Mouse (Mus musculus) hindbrain, embryonic 12.5 days (tissue): ENCODE measurements around the gene Mtss1l. TPM values are rescaled to one million over a fixed set of nuclear protein-coding genes. Genes with fewer than 3 reads are reported as not detected.

Source experiments
- ATAC-seq: fragments of 200-750 bp; cut with Nextera tagmentation; 2 replicates; pipeline ENCODE4 v1.8.0; 2017; ENCODE audit warnings: moderate TSS enrichment; ENCODE audit not compliant: low FRiP score
- H3K27ac ChIP-seq: fragments of 300-500 bp; sonication (generic); 2 replicates; pipeline ENCODE4 v1.5.1; 2016; ENCODE audit warnings: mild to moderate bottlenecking
- H3K27me3 ChIP-seq: fragments of 300-500 bp; sonication (generic); 2 replicates; pipeline ENCODE4 v1.6.1; 2016; ENCODE audit warnings: mild to moderate bottlenecking
- H3K36me3 ChIP-seq: fragments of 300-500 bp; sonication (generic); 2 replicates; pipeline ENCODE4 v1.6.1; 2016; ENCODE audit warnings: mild to moderate bottlenecking
- H3K4me1 ChIP-seq: fragments of 300-500 bp; sonication (generic); 2 replicates; pipeline ENCODE4 v1.6.1; 2016
- H3K4me2 ChIP-seq: fragments of 300-500 bp; sonication (generic); replicated peaks from 2 replicates; pipeline ENCODE4 v1.6.1; 2016; ENCODE audit warnings: mild to moderate bottlenecking
- H3K4me3 ChIP-seq: fragments of 300-500 bp; sonication (generic); 2 replicates; pipeline ENCODE4 v1.5.1; 2016; ENCODE audit warnings: mild to moderate bottlenecking
- H3K9ac ChIP-seq: fragments of 300-500 bp; sonication (generic); 2 replicates; pipeline ENCODE4 v1.6.1; 2016; ENCODE audit warnings: mild to moderate bottlenecking, moderate library complexity
- H3K9me3 ChIP-seq: fragments of 300-500 bp; sonication (generic); replicated peaks from 2 replicates; pipeline ENCODE4 v1.6.1; 2016; ENCODE audit warnings: mild to moderate bottlenecking
- WGBS: fragments of 180-500 bp; shearing (Covaris S2); methylation state at CpG from one replicate; pipeline ENCODE4 v1.1.7; 2016; 5-methylcytosine and 5-hydroxymethylcytosine counted together
- polyA plus RNA-seq: library from polyadenylated mRNA; unstranded; fragments of >200 nt; fragmentation: Nextera tagmentation; extraction: Ambion mirVana; gene quantifications from 2 replicates; pipeline ENCODE4 v1.2.1, GENCODE M21; 2016

Mtss1l gene
- polyA plus RNA-seq, 1 experiment from 2014 or later, result 23.3 TPM

DNA sequence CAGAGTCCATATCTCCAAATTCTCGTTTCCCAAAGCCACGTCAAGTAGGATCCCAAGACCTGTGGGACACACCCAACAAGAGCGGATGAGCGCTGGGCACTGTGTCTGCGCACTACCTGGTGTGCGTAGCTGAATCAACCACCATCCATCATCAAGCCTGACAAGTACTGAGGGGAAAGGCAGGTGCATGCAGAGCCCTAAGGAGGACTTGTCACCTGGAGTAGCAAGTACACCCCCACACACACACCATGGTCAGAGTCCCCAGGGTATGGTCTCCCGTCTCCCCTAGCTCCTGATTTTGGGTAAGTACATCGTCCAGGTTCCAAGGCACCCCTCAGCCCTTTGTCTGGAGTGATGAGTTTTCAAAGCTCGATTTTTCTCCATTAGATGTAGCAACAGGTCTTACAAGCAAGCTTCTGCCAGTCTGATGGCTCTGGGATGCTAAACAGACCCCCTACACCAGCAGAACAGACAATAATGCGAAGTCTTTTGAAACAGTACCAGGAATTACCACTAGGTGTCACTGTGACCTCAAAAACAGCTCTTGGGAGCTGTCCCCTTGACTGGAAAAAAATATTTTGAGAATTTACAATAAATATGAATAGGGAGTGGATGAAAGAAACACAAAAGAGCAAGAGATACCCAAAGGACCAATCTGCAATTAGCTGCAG lies 28.4 kb downstream of the Mtss1l start:
- H3K9ac ChIP-seq, result no peak overlapping the region
- H3K4me2 ChIP-seq, result no peak overlapping the region
- H3K27me3 ChIP-seq, result no peaks in the 10 kb centered on the region
- H3K27ac ChIP-seq, result no peak overlapping the region
- ATAC-seq, result 0 out of 2 replicates have a peak, but pooled peaks have one; percentile 38
- H3K9me3 ChIP-seq, result no peaks in the 10 kb centered on the region
- H3K36me3 ChIP-seq, result no peaks in the 10 kb centered on the region
- H3K4me3 ChIP-seq, result no peak overlapping the region
- 60% methylated on average over 10 of the region's 10 CpGs for WGBS
- H3K4me1 ChIP-seq, result no peaks in the 10 kb centered on the region

DNA sequence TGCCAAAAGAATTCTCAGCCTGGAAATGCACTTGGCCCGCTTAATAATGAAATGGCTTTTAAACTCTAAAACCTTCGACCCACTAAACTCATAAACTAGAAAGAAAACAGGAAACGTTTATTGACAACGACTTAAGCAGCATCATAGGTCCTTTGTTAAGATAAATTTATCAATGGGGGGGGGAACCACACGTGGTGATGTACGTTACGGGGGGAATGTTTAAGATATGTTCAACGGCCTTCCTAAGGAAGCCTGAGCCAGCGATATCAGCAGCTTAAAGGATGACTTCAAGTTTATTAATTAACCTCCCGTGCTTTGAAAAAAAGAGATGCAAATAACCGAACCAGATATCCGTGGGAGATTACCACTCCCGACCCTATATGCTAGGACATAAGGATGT lies 29.0 kb downstream of the Mtss1l start:
- no peaks in the 10 kb centered on the region for H3K36me3 ChIP-seq
- no peak overlapping the region for H3K9ac ChIP-seq
- WGBS, result 50% methylated on average over 13 of the region's 13 CpGs
- no peak overlapping the region for H3K4me3 ChIP-seq
- no peaks in the 10 kb centered on the region for H3K27me3 ChIP-seq
- ATAC-seq, result no peak
- peaks cover 6% of the 10 kb centered on the region for H3K4me1 ChIP-seq
- no peaks in the 10 kb centered on the region for H3K9me3 ChIP-seq
- H3K27ac ChIP-seq, result no peak overlapping the region
- H3K4me2 ChIP-seq, result no peak overlapping the region

GRCm38 (mm10) chr8:110751490-110751889 lies 30.2 kb downstream of the Mtss1l start:
- Histone ChIP-seq H3K4me1 (peaks cover 6% of the 10 kb centered on the region), H3K4me2 (no peak overlapping the region), H3K9me3 (no peaks in the 10 kb centered on the region), H3K36me3 (no peaks in the 10 kb centered on the region), H3K27me3 (no peaks in the 10 kb centered on the region), H3K4me3 (no peak overlapping the region), H3K9ac (no peak overlapping the region), H3K27ac (no peak overlapping the region)
- WGBS, result 84% methylated on average over 5 of the region's 5 CpGs
- ATAC-seq, result no peak

DNA sequence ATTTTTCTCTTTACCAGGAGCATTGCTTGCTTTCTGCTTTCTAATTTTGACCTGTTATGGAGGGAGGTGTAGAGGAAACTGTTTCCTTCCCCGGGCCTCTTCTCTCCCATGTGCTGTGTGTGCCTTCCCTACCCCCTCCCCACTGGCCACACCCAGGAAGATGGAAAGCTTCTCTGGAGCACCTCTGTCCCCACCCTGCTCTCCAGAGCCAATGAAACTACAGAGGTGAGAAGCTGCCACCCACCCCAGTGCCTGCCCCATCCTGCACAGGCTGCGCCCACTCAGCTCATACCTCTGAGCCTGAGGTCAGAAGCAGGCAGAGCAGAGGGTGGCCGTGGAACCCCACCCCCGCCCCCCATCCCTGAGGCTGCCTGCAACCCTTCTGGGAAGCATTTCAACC lies 33.4 kb downstream of the Mtss1l start:
- Histone ChIP-seq H3K36me3 (no peaks in the 10 kb centered on the region), H3K27ac (no peak overlapping the region), H3K9ac (no peak overlapping the region), H3K9me3 (no peaks in the 10 kb centered on the region), H3K4me2 (no peak overlapping the region), H3K4me3 (no peak overlapping the region), H3K4me1 (peaks cover 6% of the 10 kb centered on the region), H3K27me3 (no peaks in the 10 kb centered on the region)
- WGBS, result 52% methylated on average over 4 of the region's 4 CpGs
- ATAC-seq, result no peak

- WGBS, result 65% methylated on average over 15 of the region's 15 CpGs
- Histone ChIP-seq H3K27ac (no peak overlapping the region), H3K4me2 (no peak overlapping the region), H3K9me3 (no peaks in the 10 kb centered on the region), H3K27me3 (no peaks in the 10 kb centered on the region), H3K4me1 (peaks cover 6% of the 10 kb centered on the region), H3K9ac (no peak overlapping the region), H3K4me3 (no peak overlapping the region), H3K36me3 (no peaks in the 10 kb centered on the region)
- no peak for ATAC-seq
Measured at GRCm38 (mm10) chr8:110755511-110756170, 34.4 kb downstream of the Mtss1l start.

- H3K4me1 ChIP-seq, result peaks cover 6% of the 10 kb centered on the region
- no peak overlapping the region for H3K4me2 ChIP-seq
- no peaks in the 10 kb centered on the region for H3K36me3 ChIP-seq
- H3K27ac ChIP-seq, result no peak overlapping the region
- H3K27me3 ChIP-seq, result no peaks in the 10 kb centered on the region
- ATAC-seq, result no peak
- no peaks in the 10 kb centered on the region for H3K9me3 ChIP-seq
- no peak overlapping the region for H3K9ac ChIP-seq
- 85% methylated on average over 5 of the region's 5 CpGs for WGBS
- no peak overlapping the region for H3K4me3 ChIP-seq
Measured at GRCm38 (mm10) chr8:110756196-110756595, 34.9 kb downstream of the Mtss1l start.

GRCm38 (mm10) chr8:110760280-110760940 lies 39.1 kb downstream of the Mtss1l start:
- H3K36me3 ChIP-seq, result no peaks in the 10 kb centered on the region
- no peak for ATAC-seq
- H3K27me3 ChIP-seq, result no peaks in the 10 kb centered on the region
- H3K4me1 ChIP-seq, result no peaks in the 10 kb centered on the region
- 69% methylated on average over 7 of the region's 7 CpGs for WGBS
- no peak overlapping the region for H3K4me3 ChIP-seq
- H3K4me2 ChIP-seq, result no peak overlapping the region
- H3K9me3 ChIP-seq, result no peaks in the 10 kb centered on the region
- H3K27ac ChIP-seq, result no peak overlapping the region
- H3K9ac ChIP-seq, result no peak overlapping the region

DNA sequence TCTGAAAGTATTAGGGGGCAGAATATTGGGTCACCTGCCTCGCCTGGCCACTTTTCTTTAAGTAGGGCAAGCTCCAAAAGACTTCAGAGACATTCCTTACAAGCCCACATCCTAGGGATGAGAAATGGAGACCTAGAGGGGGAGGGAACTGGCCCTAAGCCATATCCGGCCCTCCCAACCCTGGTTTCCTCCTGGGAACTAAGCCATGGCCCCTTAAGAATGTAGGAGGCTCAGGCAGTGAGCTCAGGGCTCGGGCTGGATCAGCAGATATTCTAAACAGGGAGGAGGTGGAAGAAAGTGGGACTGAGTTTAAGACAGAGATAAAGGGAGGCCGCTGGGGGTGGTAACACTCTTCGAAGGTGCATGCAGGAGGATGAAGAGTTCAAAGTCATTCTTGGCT lies 39.9 kb downstream of the Mtss1l start:
- H3K36me3 ChIP-seq, result no peaks in the 10 kb centered on the region
- no peak overlapping the region for H3K27ac ChIP-seq
- no peaks in the 10 kb centered on the region for H3K27me3 ChIP-seq
- H3K4me3 ChIP-seq, result no peak overlapping the region
- no peak for ATAC-seq
- H3K9me3 ChIP-seq, result no peaks in the 10 kb centered on the region
- 66% methylated on average over 5 of the region's 5 CpGs for WGBS
- no peak overlapping the region for H3K4me2 ChIP-seq
- H3K9ac ChIP-seq, result no peak overlapping the region
- H3K4me1 ChIP-seq, result no peaks in the 10 kb centered on the region

- ATAC-seq, result no peak
- no peak overlapping the region for H3K27ac ChIP-seq
- no peaks in the 10 kb centered on the region for H3K4me1 ChIP-seq
- H3K9ac ChIP-seq, result no peak overlapping the region
- H3K27me3 ChIP-seq, result no peaks in the 10 kb centered on the region
- H3K4me2 ChIP-seq, result no peak overlapping the region
- H3K9me3 ChIP-seq, result no peaks in the 10 kb centered on the region
- no peak overlapping the region for H3K4me3 ChIP-seq
- 66% methylated on average over 6 of the region's 6 CpGs for WGBS
- H3K36me3 ChIP-seq, result no peaks in the 10 kb centered on the region
Measured at GRCm38 (mm10) chr8:110761988-110762387, 40.7 kb downstream of the Mtss1l start.

- Histone ChIP-seq H3K27me3 (no peaks in the 10 kb centered on the region), H3K4me2 (no peak overlapping the region), H3K9ac (no peak overlapping the region), H3K4me3 (no peak overlapping the region), H3K36me3 (no peaks in the 10 kb centered on the region), H3K27ac (no peak overlapping the region), H3K4me1 (no peaks in the 10 kb centered on the region), H3K9me3 (no peaks in the 10 kb centered on the region)
- 69% methylated on average over 3 of the region's 3 CpGs for WGBS
- ATAC-seq, result no peak
Measured at GRCm38 (mm10) chr8:110764671-110765070, 43.4 kb downstream of the Mtss1l start.

DNA sequence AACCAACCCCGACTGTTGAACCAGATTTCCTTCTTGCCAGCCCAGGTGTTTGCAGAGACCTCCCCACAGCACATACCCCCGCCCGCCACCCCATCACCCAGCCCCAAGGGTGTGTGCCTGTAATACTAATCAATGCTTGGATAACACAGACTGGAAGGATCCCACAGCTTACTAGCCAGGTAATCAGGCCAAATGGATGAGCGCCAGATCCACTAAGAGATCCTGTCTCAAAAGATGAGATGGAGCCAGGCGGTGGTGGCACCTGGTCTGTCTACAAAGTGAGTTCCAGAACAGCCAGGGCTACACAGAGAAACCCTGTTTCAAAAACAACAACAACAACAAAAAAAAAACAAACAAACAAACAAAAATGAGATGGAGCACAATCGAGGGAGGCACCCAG lies 46.0 kb downstream of the Mtss1l start:
- H3K4me2 ChIP-seq, result no peak overlapping the region
- H3K4me1 ChIP-seq, result no peaks in the 10 kb centered on the region
- no peak overlapping the region for H3K9ac ChIP-seq
- no peak for ATAC-seq
- no peaks in the 10 kb centered on the region for H3K9me3 ChIP-seq
- no peaks in the 10 kb centered on the region for H3K36me3 ChIP-seq
- no peak overlapping the region for H3K27ac ChIP-seq
- no peaks in the 10 kb centered on the region for H3K27me3 ChIP-seq
- no peak overlapping the region for H3K4me3 ChIP-seq
- WGBS, result 91% methylated on average over 6 of the region's 6 CpGs

- H3K27ac ChIP-seq, result no peak overlapping the region
- H3K4me2 ChIP-seq, result no peak overlapping the region
- no peaks in the 10 kb centered on the region for H3K9me3 ChIP-seq
- H3K9ac ChIP-seq, result no peak overlapping the region
- no peaks in the 10 kb centered on the region for H3K27me3 ChIP-seq
- no peak overlapping the region for H3K4me3 ChIP-seq
- no peaks in the 10 kb centered on the region for H3K36me3 ChIP-seq
- ATAC-seq, result no peak
- 77% methylated on average over 7 of the region's 7 CpGs for WGBS
- H3K4me1 ChIP-seq, result no peaks in the 10 kb centered on the region
Measured at GRCm38 (mm10) chr8:110772452-110772851, 51.2 kb downstream of the Mtss1l start.

- no peaks in the 10 kb centered on the region for H3K36me3 ChIP-seq
- H3K27me3 ChIP-seq, result no peaks in the 10 kb centered on the region
- no peak overlapping the region for H3K9ac ChIP-seq
- H3K4me3 ChIP-seq, result no peak overlapping the region
- no peak overlapping the region for H3K27ac ChIP-seq
- H3K4me2 ChIP-seq, result no peak overlapping the region
- no peak for ATAC-seq
- H3K9me3 ChIP-seq, result no peaks in the 10 kb centered on the region
- 73% methylated on average over 3 of the region's 3 CpGs for WGBS
- no peaks in the 10 kb centered on the region for H3K4me1 ChIP-seq
Measured at GRCm38 (mm10) chr8:110774047-110774446, 52.8 kb downstream of the Mtss1l start.
